Mouse (Mus musculus) brown adipose tissue, adult 24 weeks (tissue): ENCODE data around the gene Babam1. TPM values are rescaled to one million over a fixed set of nuclear protein-coding genes. Genes with fewer than 3 reads are reported as not detected.
"Not testable (repeated sequence)": the region's sequence is repeated elsewhere in the genome, so short reads cannot be mapped to it uniquely, and the experiment has no call there.

Source experiments
- H3K27ac ChIP-seq: fragments of 200-500 bp; replicated peaks from 2 replicates; pipeline ENCODE4 v1.5.1; 2012; ENCODE audit warnings: low read depth, mild to moderate bottlenecking, low read length
- H3K4me1 ChIP-seq: fragments of 200-500 bp; 2 replicates; pipeline ENCODE4 v1.6.1; 2012; ENCODE audit warnings: low read length, mixed read lengths; ENCODE audit not compliant: control insufficient read depth, insufficient read depth, insufficient read length
- H3K4me3 ChIP-seq: fragments of 200-500 bp; 2 replicates; pipeline ENCODE4 v1.5.1; 2012; ENCODE audit warnings: low read depth, mild to moderate bottlenecking, low read length, moderate library complexity; ENCODE audit not compliant: insufficient read depth
- polyA plus RNA-seq: library from polyadenylated mRNA; stranded (reverse); fragments of >200 nt; gene quantifications from 2 replicates; pipeline ENCODE4 v1.2.4, GENCODE M21; 2012; ENCODE audit not compliant: missing spikeins, insufficient read depth, insufficient read length

Babam1 gene
- polyA plus RNA-seq, 1 experiment: 78.3 TPM

GRCm38 (mm10) chr8:71408231-71408630 lies 11.6 kb downstream of the Babam1 start:
- Histone ChIP-seq H3K4me3 (no peak overlapping the region), H3K27ac (no peak overlapping the region), H3K4me1 (no peaks in the 10 kb centered on the region; the same call in 1 of the 2 replicates)

- H3K27ac ChIP-seq: no peak overlapping the region
- no peaks in the 10 kb centered on the region for H3K4me1 ChIP-seq
- H3K4me3 ChIP-seq: no peak overlapping the region
Measured at GRCm38 (mm10) chr8:71411535-71412273, 15.0 kb downstream of the Babam1 start.

- no peaks in the 10 kb centered on the region for H3K4me1 ChIP-seq
- H3K27ac ChIP-seq: no peak overlapping the region
- no peak overlapping the region for H3K4me3 ChIP-seq
Measured at GRCm38 (mm10) chr8:71422121-71422520, 25.5 kb downstream of the Babam1 start.

GRCm38 (mm10) chr8:71432935-71433334 lies 36.3 kb downstream of the Babam1 start:
- H3K4me1 ChIP-seq, H3K27ac ChIP-seq, H3K4me3 ChIP-seq: not testable (repeated sequence)

- no peak overlapping the region for H3K4me3 ChIP-seq
- H3K27ac ChIP-seq: no peak overlapping the region
- H3K4me1 ChIP-seq: no peaks in the 10 kb centered on the region
Measured at GRCm38 (mm10) chr8:71437041-71437440, 40.4 kb downstream of the Babam1 start.

- Histone ChIP-seq H3K27ac (no peak overlapping the region), H3K4me1 (no peaks in the 10 kb centered on the region), H3K4me3 (no peak overlapping the region)
Measured at GRCm38 (mm10) chr8:71441404-71441803, 44.7 kb downstream of the Babam1 start.

GRCm38 (mm10) chr8:71445096-71445495 lies 48.4 kb downstream of the Babam1 start:
- no peak overlapping the region for H3K27ac ChIP-seq

GRCm38 (mm10) chr8:71451337-71451736 lies 54.7 kb downstream of the Babam1 start:
- H3K27ac ChIP-seq: no peak overlapping the region
- no peak overlapping the region for H3K4me3 ChIP-seq
- H3K4me1 ChIP-seq: no peaks in the 10 kb centered on the region

More at GRCm38 (mm10) chr8:71445096-71445495, 48.4 kb downstream of the Babam1 start:
- Histone ChIP-seq H3K4me1 (no peaks in the 10 kb centered on the region), H3K4me3 (no peak overlapping the region)

- H3K4me1 ChIP-seq: no peaks in the 10 kb centered on the region
- no peak overlapping the region for H3K4me3 ChIP-seq
- H3K27ac ChIP-seq: no peak overlapping the region
Measured at GRCm38 (mm10) chr8:71451777-71452176, 55.1 kb downstream of the Babam1 start.

- 0 out of 2 replicates have a peak, but pooled peaks cover 3% of the 10 kb centered on the region for H3K4me1 ChIP-seq
- H3K4me3 ChIP-seq: no peak overlapping the region
Measured at GRCm38 (mm10) chr8:71452669-71453068, 56.0 kb downstream of the Babam1 start.

More at GRCm38 (mm10) chr8:71452669-71453068, 56.0 kb downstream of the Babam1 start:
- H3K27ac ChIP-seq: no peak overlapping the region

Other genes with a start within 250 kb of the Babam1 start
- 10.3 and 14.4 TPM in 2 replicates for gene Myo9b, start 124.1 kb upstream of the Babam1 start, polyA plus RNA-seq
- 2.8 and 5.3 TPM in 2 replicates for gene Haus8, start 123.9 kb upstream of the Babam1 start, polyA plus RNA-seq
- gene Use1, start 30.0 kb upstream of the Babam1 start, polyA plus RNA-seq: 116 and 173 TPM in 2 replicates
- gene Ocel1, start 25.6 kb upstream of the Babam1 start, polyA plus RNA-seq: 8.3 and 9.1 TPM in 2 replicates
- gene Nr2f6, start 14.9 kb upstream of the Babam1 start, polyA plus RNA-seq: 43.4 and 56.0 TPM in 2 replicates
- gene Ushbp1, start 1.1 kb upstream of the Babam1 start, polyA plus RNA-seq: 12.8 and 20.7 TPM in 2 replicates
- not detected in 2 replicates for gene Ankle1, start 9.1 kb downstream of the Babam1 start, polyA plus RNA-seq
- gene Abhd8, start 66.8 kb downstream of the Babam1 start, polyA plus RNA-seq: 2.2 and 2.6 TPM in 2 replicates
- 313 and 378 TPM in 2 replicates for gene Mrpl34, start 68.1 kb downstream of the Babam1 start, polyA plus RNA-seq
- 23.6 and 34.4 TPM in 2 replicates for gene Dda1, start 72.3 kb downstream of the Babam1 start, polyA plus RNA-seq
- 7.3 and 9.3 TPM in 2 replicates for gene Ano8, start 89.1 kb downstream of the Babam1 start, polyA plus RNA-seq
- gene Gtpbp3, start 91.2 kb downstream of the Babam1 start, polyA plus RNA-seq: 6.7 and 9.1 TPM in 2 replicates
- gene Plvap, start 114.9 kb downstream of the Babam1 start, polyA plus RNA-seq: 4.3 and 6.1 TPM in 2 replicates
- not detected in 2 replicates for gene Ccdc194, start 128.8 kb downstream of the Babam1 start, polyA plus RNA-seq
- 17.3 and 38.4 TPM in 2 replicates for gene Bst2, start 140.6 kb downstream of the Babam1 start, polyA plus RNA-seq
- gene Mvb12a, start 146.1 kb downstream of the Babam1 start, polyA plus RNA-seq: 29.7 and 30.9 TPM in 2 replicates
- gene Tmem221, start 162.0 kb downstream of the Babam1 start, polyA plus RNA-seq: not detected in 2 replicates
- gene Nxnl1, start 169.7 kb downstream of the Babam1 start, polyA plus RNA-seq: 0.50 and 1.5 TPM in 2 replicates
- 71.7 and 118 TPM in 2 replicates for gene Slc27a1, start 172.0 kb downstream of the Babam1 start, polyA plus RNA-seq
- gene Pgls, start 195.3 kb downstream of the Babam1 start, polyA plus RNA-seq: 181 and 189 TPM in 2 replicates
- 1.5 TPM in 1 of 2 replicates, not detected in the other for gene Fam129c, start 200.8 kb downstream of the Babam1 start, polyA plus RNA-seq
- gene Colgalt1, start 214.1 kb downstream of the Babam1 start, polyA plus RNA-seq: 15.1 and 20.1 TPM in 2 replicates